Mouse (Mus musculus) stomach, embryonic 14.5 days (tissue): Measurements from ENCODE around the gene Foxd3. TPM values are rescaled to one million over a fixed set of nuclear protein-coding genes. Genes with fewer than 3 reads are reported as not detected.

Experiments
- ATAC-seq: fragments of 200-750 bp; cut with Nextera tagmentation; 2 replicates; pipeline ENCODE4 v1.8.0; 2017; ENCODE audit warnings: low read depth, moderate TSS enrichment; ENCODE audit not compliant: insufficient number of reproducible peaks, insufficient read depth, low FRiP score
- H3K27ac ChIP-seq: fragments of 300-500 bp; sonication (generic); 2 replicates; pipeline ENCODE4 v1.5.1; 2014; ENCODE audit warnings: mild to moderate bottlenecking, low read length, moderate library complexity, mixed read lengths
- H3K27me3 ChIP-seq: fragments of 300-500 bp; sonication (generic); 2 replicates; pipeline ENCODE4 v1.6.1; 2014; ENCODE audit warnings: low read length, control low read depth, mixed read lengths; ENCODE audit not compliant: control insufficient read depth, insufficient read depth
- H3K36me3 ChIP-seq: fragments of 300-500 bp; sonication (generic); 2 replicates; pipeline ENCODE4 v1.6.1; 2014; ENCODE audit warnings: mild to moderate bottlenecking, control low read depth, low read length, moderate library complexity, mixed read lengths; ENCODE audit not compliant: control insufficient read depth, insufficient read depth
- H3K4me1 ChIP-seq: fragments of 300-500 bp; sonication (generic); 2 replicates; pipeline ENCODE4 v1.6.1; 2014; ENCODE audit warnings: low read length, control low read depth, mixed read lengths; ENCODE audit not compliant: control insufficient read depth, insufficient read depth
- H3K4me2 ChIP-seq: fragments of 300-500 bp; sonication (generic); replicated peaks from 2 replicates; pipeline ENCODE4 v1.6.1; 2014; ENCODE audit warnings: low read depth, low read length, control low read depth
- H3K4me3 ChIP-seq: fragments of 300-500 bp; sonication (generic); 2 replicates; pipeline ENCODE4 v1.5.1; 2014; ENCODE audit warnings: low read depth, low read length, control low read depth
- H3K9ac ChIP-seq: fragments of 300-500 bp; sonication (generic); replicated peaks from 2 replicates; pipeline ENCODE4 v1.6.1; 2014; ENCODE audit warnings: low read depth, mild to moderate bottlenecking, control low read depth, low read length, moderate library complexity, mixed read lengths
- H3K9me3 ChIP-seq: fragments of 300-500 bp; sonication (generic); 2 replicates; pipeline ENCODE4 v1.6.1; 2016; ENCODE audit warnings: low read depth, low read length, control low read depth; ENCODE audit not compliant: control insufficient read depth
- WGBS: fragments of 180-500 bp; shearing (Covaris S2); extraction: QIAGEN DNeasy Blood & Tissue Kit; methylation state at CpG from one replicate; pipeline ENCODE4 v1.1.7; 2014; 5-methylcytosine and 5-hydroxymethylcytosine counted together
- polyA plus RNA-seq: library from polyadenylated mRNA; unstranded; fragments of >200 nt; fragmentation: Nextera tagmentation; extraction: Ambion mirVana; gene quantifications from 2 replicates; pipeline ENCODE4 v1.2.1, GENCODE M21; 2014

Foxd3 gene
- polyA plus RNA-seq, 1 experiment from 2014 or later = 1.7 TPM

- Histone ChIP-seq H3K9ac (no peak overlapping the region), H3K4me3 (0 out of 2 replicates have a peak overlapping the region, but pooled peaks have one; percentile 2), H3K9me3 (no peaks in the 10 kb centered on the region), H3K27me3 (peaks cover 60% of the 10 kb centered on the region), H3K36me3 (no peaks in the 10 kb centered on the region), H3K27ac (no peak overlapping the region), H3K4me1 (0 out of 2 replicates have a peak, but pooled peaks cover 15% of the 10 kb centered on the region), H3K4me2 (0 out of 2 replicates have a peak overlapping the region, but pooled peaks have one; percentile 2)
- ATAC-seq = no peak
- WGBS = under 1% methylated on average over 20 of the region's 20 CpGs
These were observed 4.0 kb downstream of the Foxd3 start for GRCm38 (mm10) chr4:99660073-99660611.

GRCm38 (mm10) chr4:99660981-99661380 lies 4.9 kb downstream of the Foxd3 start:
- Histone ChIP-seq H3K36me3 (no peaks in the 10 kb centered on the region), H3K9me3 (no peaks in the 10 kb centered on the region), H3K4me2 (no peak overlapping the region), H3K27ac (no peak overlapping the region), H3K27me3 (peaks cover 60% of the 10 kb centered on the region), H3K4me3 (no peak overlapping the region), H3K4me1 (0 out of 2 replicates have a peak, but pooled peaks cover 13% of the 10 kb centered on the region), H3K9ac (no peak overlapping the region)
- under 1% methylated on average over 11 of the region's 11 CpGs for WGBS
- ATAC-seq = no peak; the same call in 1 of the 2 replicates

GRCm38 (mm10) chr4:99661956-99662355 lies 5.9 kb downstream of the Foxd3 start:
- 9% methylated on average over 12 of the region's 12 CpGs for WGBS
- H3K36me3 ChIP-seq = no peaks in the 10 kb centered on the region
- no peak overlapping the region for H3K4me2 ChIP-seq
- H3K4me3 ChIP-seq = no peak overlapping the region
- H3K9me3 ChIP-seq = no peaks in the 10 kb centered on the region
- H3K27me3 ChIP-seq = peaks cover 54% of the 10 kb centered on the region
- ATAC-seq = no peak
- no peak overlapping the region for H3K9ac ChIP-seq
- H3K27ac ChIP-seq = no peak overlapping the region
- 0 out of 2 replicates have a peak, but pooled peaks cover 6% of the 10 kb centered on the region for H3K4me1 ChIP-seq

GRCm38 (mm10) chr4:99662431-99662830 lies 6.3 kb downstream of the Foxd3 start:
- no peaks in the 10 kb centered on the region for H3K36me3 ChIP-seq
- H3K27me3 ChIP-seq = peaks cover 49% of the 10 kb centered on the region
- ATAC-seq = no peak
- H3K4me3 ChIP-seq = no peak overlapping the region
- H3K9ac ChIP-seq = no peak overlapping the region
- no peak overlapping the region for H3K27ac ChIP-seq
- no peaks in the 10 kb centered on the region for H3K9me3 ChIP-seq
- 0 out of 2 replicates have a peak, but pooled peaks cover 4% of the 10 kb centered on the region for H3K4me1 ChIP-seq
- H3K4me2 ChIP-seq = no peak overlapping the region
- 10% methylated on average over 9 of the region's 9 CpGs for WGBS

GRCm38 (mm10) chr4:99662841-99663567 lies 6.9 kb downstream of the Foxd3 start:
- Histone ChIP-seq H3K4me1 (no peaks in the 10 kb centered on the region), H3K4me3 (no peak overlapping the region), H3K27me3 (peaks cover 43% of the 10 kb centered on the region), H3K9me3 (no peaks in the 10 kb centered on the region), H3K9ac (no peak overlapping the region), H3K36me3 (no peaks in the 10 kb centered on the region), H3K4me2 (no peak overlapping the region), H3K27ac (no peak overlapping the region)
- ATAC-seq = 0 out of 2 replicates have a peak, but pooled peaks have one; percentile 18
- WGBS = 5% methylated on average over 34 of the region's 34 CpGs

GRCm38 (mm10) chr4:99663710-99664109 lies 7.6 kb downstream of the Foxd3 start:
- Histone ChIP-seq H3K4me1 (no peaks in the 10 kb centered on the region), H3K27me3 (peaks cover 42% of the 10 kb centered on the region), H3K9me3 (no peaks in the 10 kb centered on the region)

GRCm38 (mm10) chr4:99670203-99670851 lies 14.2 kb downstream of the Foxd3 start:
- no peak for ATAC-seq
- WGBS = 77% methylated on average over 7 of the region's 7 CpGs
- no peaks in the 10 kb centered on the region for H3K9me3 ChIP-seq
- H3K4me3 ChIP-seq = no peak overlapping the region
- H3K9ac ChIP-seq = no peak overlapping the region
- H3K27me3 ChIP-seq = 0 out of 2 replicates have a peak, but pooled peaks cover 5% of the 10 kb centered on the region
- H3K4me2 ChIP-seq = no peak overlapping the region
- H3K27ac ChIP-seq = no peak overlapping the region
- no peaks in the 10 kb centered on the region for H3K4me1 ChIP-seq
- no peaks in the 10 kb centered on the region for H3K36me3 ChIP-seq

More at GRCm38 (mm10) chr4:99663710-99664109, 7.6 kb downstream of the Foxd3 start:
- ATAC-seq = no peak
- H3K36me3 ChIP-seq = no peaks in the 10 kb centered on the region
- no peak overlapping the region for H3K9ac ChIP-seq
- no peak overlapping the region for H3K4me3 ChIP-seq
- no peak overlapping the region for H3K27ac ChIP-seq
- no peak overlapping the region for H3K4me2 ChIP-seq
- 16% methylated on average over 8 of the region's 8 CpGs for WGBS

- Histone ChIP-seq H3K36me3 (no peaks in the 10 kb centered on the region), H3K9me3 (no peaks in the 10 kb centered on the region), H3K4me3 (no peak overlapping the region), H3K27ac (no peak overlapping the region), H3K4me2 (no peak overlapping the region), H3K4me1 (no peaks in the 10 kb centered on the region), H3K9ac (no peak overlapping the region), H3K27me3 (no peaks in the 10 kb centered on the region)
- no peak for ATAC-seq
These were observed 19.1 kb downstream of the Foxd3 start for GRCm38 (mm10) chr4:99675191-99675590.
